Mouse (Mus musculus): ENCODE measurements at regions not wholly inside any gene's neighbourhood (a gene's known extent, or its start where the extent isn't known, plus 50 kb on each side); places are given as distances from the start of the nearest gene placed in this dataset.

DNA sequence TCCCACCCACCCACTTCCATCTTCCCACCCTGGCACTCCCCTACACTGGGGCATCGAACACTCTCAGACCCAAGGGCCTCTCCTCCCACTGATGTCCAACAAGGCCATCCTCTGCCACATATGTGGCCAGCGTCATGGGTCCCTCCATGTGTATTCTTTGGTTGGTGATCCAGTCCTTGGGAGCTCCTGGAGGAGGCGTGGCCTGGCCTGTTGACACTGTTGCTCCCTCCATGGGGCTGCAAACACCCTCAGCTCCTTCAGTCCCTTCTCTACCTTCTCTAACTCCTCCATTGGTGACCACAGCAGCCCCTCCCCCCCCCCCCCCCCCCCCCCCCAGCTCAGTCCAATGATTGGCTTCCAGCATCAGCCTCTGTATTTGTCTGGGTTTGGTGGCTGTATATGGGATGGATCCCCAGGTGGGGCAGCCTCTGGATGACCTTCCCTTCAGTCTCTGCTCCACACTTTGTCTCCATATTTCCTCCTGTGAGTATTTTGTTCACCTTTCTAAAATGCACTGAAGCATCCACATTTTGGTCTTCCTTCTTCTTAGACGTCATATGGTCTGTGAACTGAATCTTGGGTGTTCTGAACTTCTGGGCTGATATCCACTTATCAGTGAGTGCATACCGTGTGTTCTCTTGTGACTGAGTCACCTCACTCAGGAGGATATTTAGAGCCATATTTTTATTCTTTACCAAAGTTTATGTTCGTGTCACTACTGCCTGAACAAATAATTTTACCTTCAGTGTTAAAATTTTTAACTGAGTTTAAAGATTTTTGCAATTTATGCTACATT lies 82.1 kb upstream of the Tnp1 start:
- no peak for DNase-seq

DNA sequence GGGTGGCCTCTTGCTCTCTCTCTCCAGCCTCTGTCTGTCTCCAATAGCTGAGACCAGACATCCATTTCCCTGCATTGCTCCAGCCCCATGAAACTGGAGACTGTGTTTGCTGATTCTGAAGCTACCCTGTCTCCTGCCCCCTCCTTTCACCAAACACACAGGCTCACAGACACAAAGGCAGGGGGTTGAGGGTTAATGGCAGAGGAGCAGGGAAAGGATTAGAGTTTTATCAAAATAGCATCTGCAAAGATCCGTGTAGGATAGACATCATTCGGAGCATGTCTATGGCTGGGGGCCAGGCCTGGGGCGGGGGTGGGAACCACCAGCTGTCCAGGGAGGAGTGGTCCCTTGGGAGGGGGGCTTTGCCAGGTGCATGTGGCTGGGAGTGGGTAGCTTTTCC lies 73.9 kb upstream of the Tnp1 start:
- no peak for DNase-seq

GRCm38 (mm10) chr1:73088494-73088893 lies 72.8 kb upstream of the Tnp1 start:
- DNase-seq, result no peak

DNA sequence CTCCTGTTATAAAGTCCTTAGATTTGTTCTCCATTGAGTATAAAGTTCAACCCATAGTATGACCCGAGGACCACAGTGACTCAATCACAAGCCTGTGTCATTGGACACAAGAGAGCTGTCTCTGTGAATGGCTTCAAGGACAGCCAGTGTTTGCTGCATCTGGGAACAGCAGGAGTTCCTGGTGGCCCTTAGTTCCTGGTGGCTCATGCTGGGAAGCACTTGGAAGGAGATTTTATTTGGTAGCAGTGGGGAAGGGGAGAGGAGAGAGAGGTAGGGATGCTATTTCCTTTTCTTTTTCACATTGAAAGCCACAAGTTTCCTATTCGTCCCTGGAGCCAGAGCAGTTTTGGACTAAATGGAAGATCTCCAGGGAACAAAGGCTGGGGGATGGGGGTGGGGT lies 69.2 kb upstream of the Tnp1 start:
- no peak for DNase-seq

DNA sequence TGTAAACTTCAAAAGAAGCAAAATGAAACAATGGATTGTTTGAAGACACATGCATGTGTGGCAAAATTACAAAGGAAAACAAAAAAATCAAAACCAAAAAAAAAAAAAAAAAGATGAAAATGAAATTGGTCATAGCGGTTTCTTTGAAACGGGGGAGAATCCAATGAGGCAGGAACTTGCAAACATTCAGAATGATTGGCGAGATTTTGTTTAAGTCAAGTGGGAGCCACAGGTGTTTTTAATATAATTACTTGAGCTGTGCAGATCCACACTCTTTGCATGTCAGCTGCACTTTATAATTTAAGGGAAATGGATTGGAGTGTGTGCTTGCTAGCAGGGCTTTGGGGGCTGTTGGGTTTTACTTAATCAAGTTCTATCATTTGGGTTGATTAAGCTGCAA lies 67.7 kb upstream of the Tnp1 start:
- no peak for DNase-seq

DNA sequence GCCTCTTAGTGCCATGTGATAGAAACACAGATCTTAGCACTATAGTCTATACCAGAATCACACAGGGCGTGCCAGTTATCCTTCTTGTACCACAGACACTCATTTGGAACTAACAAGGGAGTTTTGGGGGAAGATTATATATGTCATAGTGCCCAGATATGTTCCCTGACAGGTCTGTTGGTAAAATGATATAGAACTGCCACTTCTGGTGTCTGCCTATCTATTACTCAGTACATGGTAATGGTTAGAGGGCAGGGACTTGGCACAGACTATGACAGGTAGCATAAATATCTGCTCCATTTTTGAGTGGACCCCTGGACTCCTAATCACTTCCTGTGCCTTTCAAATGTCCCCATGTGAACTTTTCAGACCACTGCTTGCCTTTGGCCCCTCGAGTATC lies 63.8 kb upstream of the Tnp1 start:
- no peak for DNase-seq

DNA sequence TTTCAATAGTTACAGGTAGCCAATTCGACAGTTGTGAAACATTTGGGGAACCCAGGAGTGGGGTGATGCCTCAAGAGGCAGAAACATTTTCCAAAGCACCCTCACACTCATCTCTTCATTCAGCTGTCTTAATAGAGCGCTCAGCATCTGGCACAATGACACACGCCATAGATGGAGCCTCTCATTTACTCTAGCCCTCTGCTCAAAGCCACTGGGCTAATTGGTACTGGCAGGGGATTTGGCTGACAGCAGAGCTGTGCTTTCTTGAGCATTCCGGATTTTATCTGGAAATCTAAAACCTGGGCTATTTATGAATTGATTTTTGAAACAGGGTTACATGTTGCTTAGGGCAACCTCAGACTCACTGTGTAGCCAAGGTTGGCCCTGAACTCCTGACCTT lies 61.4 kb upstream of the Tnp1 start:
- no peak for DNase-seq

DNA sequence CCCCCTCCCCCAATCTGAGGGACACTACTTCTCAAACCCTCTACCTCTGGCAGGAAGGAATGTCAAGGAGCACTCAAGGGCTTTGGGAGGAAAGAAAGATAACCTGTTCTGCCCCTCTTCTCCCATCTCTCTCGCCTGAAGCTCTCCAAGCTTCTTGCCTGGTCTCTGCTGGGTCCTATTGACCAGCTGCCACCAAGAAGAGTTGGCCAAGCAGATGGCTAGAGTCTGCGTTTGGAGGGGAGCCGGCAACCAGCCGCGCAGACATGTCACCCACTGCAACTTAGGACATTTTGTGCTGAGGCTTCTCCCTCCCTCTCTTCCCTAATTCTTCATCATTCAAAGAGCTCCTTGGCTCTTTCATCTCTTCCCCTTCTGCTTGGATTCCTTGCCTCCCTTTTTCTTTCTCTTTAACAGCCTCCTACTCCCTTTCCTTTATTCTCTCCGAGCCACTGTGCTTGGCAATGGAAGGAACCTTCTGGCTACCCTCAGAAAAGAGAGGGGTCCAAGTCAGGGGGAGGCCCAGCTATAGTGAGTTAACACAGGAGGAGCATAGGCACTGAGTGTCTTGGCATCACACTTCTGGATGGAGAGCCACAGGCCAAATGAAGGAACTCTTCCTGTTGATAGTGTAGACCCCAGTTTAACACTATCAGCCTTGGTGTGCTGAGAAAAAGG lies 60.1 kb upstream of the Tnp1 start:
- no peak for DNase-seq

DNA sequence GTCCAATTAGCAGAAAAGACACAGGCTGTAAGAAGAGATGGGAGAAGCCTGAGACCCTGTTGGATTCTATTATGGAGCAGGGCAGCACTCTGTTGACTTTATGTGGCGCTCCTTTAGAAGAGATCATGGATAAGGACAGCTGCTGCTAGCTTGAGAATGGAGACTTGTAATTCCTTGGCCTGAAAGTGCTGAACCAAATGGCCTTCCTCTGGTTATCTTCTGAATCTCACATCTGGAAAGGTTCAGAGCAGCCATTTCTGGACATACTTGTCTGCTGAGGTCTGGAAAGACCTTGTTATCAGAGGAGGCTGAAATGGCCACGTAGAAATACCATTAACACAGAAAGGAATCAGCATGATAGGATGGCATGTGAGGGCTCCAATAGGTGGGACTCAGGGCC lies 59.5 kb upstream of the Tnp1 start:
- DNase-seq, result no peak

DNA sequence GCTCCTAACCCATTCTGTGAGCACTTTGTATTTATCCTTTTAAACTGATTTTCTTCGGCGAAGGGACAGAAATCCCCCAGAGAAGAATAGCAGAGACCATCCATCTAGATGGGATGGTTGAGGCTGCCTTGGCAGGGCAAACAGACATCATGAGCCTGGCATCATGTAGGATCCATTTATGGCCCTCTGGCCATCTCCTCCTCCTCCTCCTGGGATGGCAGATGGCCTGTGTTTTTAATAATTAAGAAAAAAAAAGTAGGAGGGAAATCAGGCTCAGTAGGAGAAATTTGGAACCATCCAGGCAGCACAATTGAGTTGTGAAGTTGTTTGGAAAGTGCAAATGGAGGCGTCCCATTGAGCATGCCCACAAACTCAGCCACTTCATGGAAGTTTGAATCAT lies 58.8 kb upstream of the Tnp1 start:
- no peak for DNase-seq

GRCm38 (mm10) chr1:73072237-73072904 lies 56.7 kb upstream of the Tnp1 start:
- DNase-seq, result no peak

DNA sequence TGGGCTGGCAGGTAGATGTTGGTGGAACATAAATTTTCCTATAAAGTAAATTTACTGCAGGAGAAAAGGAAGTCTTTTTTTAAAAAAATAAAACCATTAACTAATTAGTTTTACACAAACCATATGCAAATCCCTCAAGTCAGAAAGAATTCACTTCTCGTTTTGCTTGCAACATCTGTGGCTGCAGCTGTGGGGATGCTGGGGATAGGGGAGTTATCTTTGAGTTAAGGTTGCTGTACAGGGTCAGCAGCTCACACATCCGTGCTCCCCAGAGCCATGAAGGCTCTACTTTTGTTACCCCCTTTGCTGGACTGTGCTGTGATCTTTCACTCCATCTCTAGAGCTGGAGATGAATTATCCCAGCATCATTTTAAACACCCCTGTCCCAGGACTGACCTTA lies 54.4 kb upstream of the Tnp1 start:
- DNase-seq, result no peak

Measured in kidney, adult 9 months (tissue).